Mouse (Mus musculus): ENCODE data around the gene Krtap4-6. TPM values are rescaled to one million over a fixed set of nuclear protein-coding genes. Genes with fewer than 3 reads are reported as not detected.
"Not testable (repeated sequence)": the region's sequence is repeated elsewhere in the genome, so short reads cannot be mapped to it uniquely, and the experiment has no call there.

Krtap4-6 gene
- not detected in 2 replicates for polyA plus RNA-seq (2015; fragmentation: Nextera tagmentation; extraction: Ambion mirVana)

DNA sequence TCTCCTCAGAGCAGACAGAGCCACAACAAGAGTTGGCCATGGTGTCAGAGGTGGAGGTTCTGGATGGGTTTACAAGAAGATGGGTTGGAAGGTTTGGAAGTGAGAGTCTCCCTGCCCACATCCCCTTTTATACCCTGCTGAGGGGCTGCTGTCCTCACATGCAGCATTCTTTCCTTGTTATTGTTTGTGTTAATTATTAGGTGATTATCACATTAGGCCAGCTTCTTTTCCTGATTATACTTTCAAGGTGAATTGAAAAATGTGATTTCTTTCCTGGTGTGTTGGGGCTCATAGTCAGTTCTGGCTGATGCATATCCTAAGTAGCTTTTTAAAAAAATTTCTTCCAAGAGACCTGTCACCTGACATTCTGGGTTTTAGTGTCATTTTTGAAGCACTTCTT lies at the start of gene Krtap4-6:
Gene Krtap4-6, minus strand, starts transcription at position 101 of the 400 bp plus-strand sequence.
- no peak for ATAC-seq (ENCODE audit: borderline replicate concordance, extremely low read depth, low FRiP score, low TSS enrichment)
- no peaks in the 10 kb centered on the region for H3K4me1 ChIP-seq
- no peaks in the 10 kb centered on the region for H3K9me3 ChIP-seq
- no peak within 1 kb of the TSS for H3K9ac ChIP-seq
- H3K4me2 ChIP-seq = no peak within 1 kb of the TSS
- H3K27ac ChIP-seq = no peak within 1 kb of the TSS
- no peak within 1 kb of the TSS for H3K4me3 ChIP-seq
- H3K27me3 ChIP-seq = no peaks in the 10 kb centered on the region
- no peaks in the 10 kb centered on the region for H3K36me3 ChIP-seq

DNA sequence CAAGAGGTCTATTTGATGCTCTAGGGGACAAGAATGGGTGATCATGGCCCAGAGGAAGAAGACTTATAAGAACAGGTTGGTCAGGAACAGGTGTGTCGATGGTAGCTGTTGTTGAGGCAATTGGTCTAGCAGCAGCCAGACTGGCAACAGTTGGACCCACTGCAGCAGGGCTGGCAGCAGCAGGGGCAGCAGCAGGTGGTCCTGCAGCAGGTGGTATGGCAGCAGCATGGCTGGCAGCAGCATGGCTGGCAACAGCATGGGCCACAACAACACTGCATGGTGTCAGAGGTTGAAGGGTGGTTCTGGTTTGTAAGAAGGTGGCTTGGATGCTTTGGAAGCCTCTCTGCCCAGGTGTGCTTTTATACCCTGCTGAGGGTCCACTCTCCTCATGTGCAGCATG lies 24.7 kb upstream of the Krtap4-6 start, which contains the start of gene Gm14190:
Gene Gm14190, minus strand, starts transcription at position 278 of the 400 bp plus-strand sequence.
- no peak within 1 kb of the TSS for H3K9ac ChIP-seq
- no peak for ATAC-seq (ENCODE audit: borderline replicate concordance, extremely low read depth, low FRiP score, low TSS enrichment)
- no peak within 1 kb of the TSS for H3K27ac ChIP-seq
- H3K36me3 ChIP-seq = no peaks in the 10 kb centered on the region
- 85% methylated on average over 1 of the region's 1 CpGs for WGBS
- no peak within 1 kb of the TSS for H3K4me2 ChIP-seq
- no peak within 1 kb of the TSS for H3K4me3 ChIP-seq
- no peaks in the 10 kb centered on the region for H3K4me1 ChIP-seq
- no peaks in the 10 kb centered on the region for H3K27me3 ChIP-seq
- H3K9me3 ChIP-seq = no peaks in the 10 kb centered on the region

DNA sequence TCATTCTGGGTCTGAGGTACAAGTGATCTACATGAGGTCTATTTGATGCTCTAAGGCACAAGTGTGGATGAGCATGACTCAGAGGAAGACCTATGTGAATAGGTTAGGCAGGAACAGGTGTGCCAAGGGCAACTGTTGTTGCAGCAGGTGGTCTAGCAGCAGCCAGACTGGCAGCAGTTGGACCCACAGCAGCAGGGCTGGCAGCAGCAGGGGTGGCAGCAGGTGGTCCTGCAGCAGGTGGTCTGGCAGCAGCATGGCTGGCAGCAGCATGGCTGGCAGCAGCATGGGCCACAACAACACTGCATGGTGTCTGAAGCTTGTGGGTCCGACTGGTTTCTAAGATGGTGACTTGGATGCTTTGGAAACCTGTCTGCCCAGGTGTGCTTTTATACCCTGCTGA lies 19.5 kb upstream of the Krtap4-6 start:
- not testable (repeated sequence) for ATAC-seq (ENCODE audit: borderline replicate concordance, extremely low read depth, low FRiP score, low TSS enrichment); H3K9ac ChIP-seq; H3K36me3 ChIP-seq; H3K4me1 ChIP-seq; H3K4me2 ChIP-seq; H3K27me3 ChIP-seq; H3K4me3 ChIP-seq; H3K9me3 ChIP-seq; H3K27ac ChIP-seq
- 50% methylated on average over 1 of the region's 1 CpGs for WGBS

DNA sequence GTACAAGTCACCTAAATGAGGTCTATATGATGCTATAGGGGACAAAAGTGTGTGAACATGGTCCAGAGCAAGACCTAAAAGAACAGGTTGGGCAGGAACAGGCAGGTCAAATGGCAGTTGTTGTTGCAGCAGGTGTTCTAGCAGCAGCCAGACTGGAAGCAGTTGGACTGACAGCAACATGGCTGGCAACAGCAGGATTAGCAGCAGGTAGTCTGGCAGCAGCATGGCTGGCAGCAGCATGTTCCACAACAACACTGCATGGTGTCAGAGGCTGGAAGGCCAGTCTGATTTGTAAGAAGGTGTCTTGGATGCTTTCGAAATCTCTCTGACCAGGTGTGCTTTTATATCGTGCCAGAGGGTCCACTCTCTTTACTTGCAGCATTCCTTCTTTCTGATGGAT lies 17.7 kb upstream of the Krtap4-6 start:
- no peak overlapping the region for H3K27ac ChIP-seq
- H3K4me1 ChIP-seq = no peaks in the 10 kb centered on the region
- 76% methylated on average over 2 of the region's 2 CpGs for WGBS
- H3K27me3 ChIP-seq = no peaks in the 10 kb centered on the region
- no peak overlapping the region for H3K4me3 ChIP-seq
- H3K9me3 ChIP-seq = no peaks in the 10 kb centered on the region
- H3K4me2 ChIP-seq = no peak overlapping the region
- H3K9ac ChIP-seq = no peak overlapping the region
- no peaks in the 10 kb centered on the region for H3K36me3 ChIP-seq
- no peak for ATAC-seq (ENCODE audit: borderline replicate concordance, extremely low read depth, low FRiP score, low TSS enrichment)

- H3K4me2 ChIP-seq = no peak overlapping the region
- WGBS = 82% methylated on average over 10 of the region's 10 CpGs
- no peak for ATAC-seq (ENCODE audit: borderline replicate concordance, extremely low read depth, low FRiP score, low TSS enrichment)
Measured at GRCm38 (mm10) chr11:99662802-99663201, 3.0 kb downstream of the Krtap4-6 start.

GRCm38 (mm10) chr11:99659256-99659655 lies 6.5 kb downstream of the Krtap4-6 start:
- Histone ChIP-seq H3K27ac (no peak overlapping the region), H3K4me2 (no peak overlapping the region), H3K9ac (no peak overlapping the region), H3K27me3 (no peaks in the 10 kb centered on the region), H3K9me3 (no peaks in the 10 kb centered on the region), H3K4me3 (no peak overlapping the region), H3K4me1 (no peaks in the 10 kb centered on the region), H3K36me3 (no peaks in the 10 kb centered on the region)
- ATAC-seq (ENCODE audit: borderline replicate concordance, extremely low read depth, low FRiP score, low TSS enrichment) = no peak
- WGBS = 82% methylated on average over 4 of the region's 4 CpGs

More at GRCm38 (mm10) chr11:99662802-99663201, 3.0 kb downstream of the Krtap4-6 start:
- Histone ChIP-seq H3K9me3 (no peaks in the 10 kb centered on the region), H3K36me3 (no peaks in the 10 kb centered on the region), H3K9ac (no peak overlapping the region), H3K4me3 (no peak overlapping the region), H3K4me1 (no peaks in the 10 kb centered on the region), H3K27ac (no peak overlapping the region), H3K27me3 (no peaks in the 10 kb centered on the region)

GRCm38 (mm10) chr11:99658467-99659010 lies 7.2 kb downstream of the Krtap4-6 start, which contains the start of gene Gm11563:
TSS of gene Gm11563 (minus strand) at chr11:99658960.
- WGBS = 52% methylated on average over 10 of the region's 10 CpGs
- H3K4me1 ChIP-seq; H3K4me2 ChIP-seq; ATAC-seq (ENCODE audit: borderline replicate concordance, extremely low read depth, low FRiP score, low TSS enrichment); H3K4me3 ChIP-seq; H3K9ac ChIP-seq; H3K27me3 ChIP-seq; H3K9me3 ChIP-seq; H3K36me3 ChIP-seq; H3K27ac ChIP-seq: not testable (repeated sequence)

DNA sequence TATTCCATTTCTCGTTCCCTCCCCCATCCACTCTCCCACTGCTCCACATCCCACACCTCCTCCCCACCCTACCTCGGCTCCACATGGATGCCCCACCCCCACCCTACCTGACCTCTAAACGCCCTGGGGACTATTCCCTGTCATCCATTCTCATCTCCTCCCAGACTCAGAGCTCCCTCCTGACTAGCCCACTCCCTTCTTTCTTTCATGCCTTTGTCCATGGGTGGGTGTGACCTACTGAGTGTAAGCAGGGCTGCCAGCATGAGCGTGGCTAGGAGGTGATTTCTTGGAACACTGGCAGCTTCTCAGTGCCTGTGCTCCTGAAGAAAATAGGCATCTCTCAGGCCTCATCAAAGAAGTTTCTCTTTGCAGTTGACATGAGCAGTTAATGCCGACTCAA lies 8.7 kb downstream of the Krtap4-6 start:
- no peak for ATAC-seq (ENCODE audit: borderline replicate concordance, extremely low read depth, low FRiP score, low TSS enrichment)

GRCm38 (mm10) chr11:99650136-99650535 lies 15.6 kb downstream of the Krtap4-6 start, which contains the start of gene Gm11555:
TSS of gene Gm11555 (minus strand) at chr11:99650236.
- Histone ChIP-seq H3K9me3 (no peaks in the 10 kb centered on the region), H3K9ac (no peak within 1 kb of the TSS), H3K4me2 (no peak within 1 kb of the TSS), H3K36me3 (no peaks in the 10 kb centered on the region), H3K27ac (no peak within 1 kb of the TSS), H3K4me1 (no peaks in the 10 kb centered on the region), H3K27me3 (no peaks in the 10 kb centered on the region), H3K4me3 (no peak within 1 kb of the TSS)
- WGBS = 79% methylated on average over 2 of the region's 2 CpGs
- no peak for ATAC-seq (ENCODE audit: borderline replicate concordance, extremely low read depth, low FRiP score, low TSS enrichment)

More for the DNA sequence above, 8.7 kb downstream of the Krtap4-6 start:
- no peaks in the 10 kb centered on the region for H3K9me3 ChIP-seq
- H3K9ac ChIP-seq = no peak overlapping the region
- H3K4me1 ChIP-seq = no peaks in the 10 kb centered on the region
- no peak overlapping the region for H3K4me3 ChIP-seq
- H3K27me3 ChIP-seq = no peaks in the 10 kb centered on the region
- H3K4me2 ChIP-seq = no peak overlapping the region
- H3K27ac ChIP-seq = no peak overlapping the region
- no peaks in the 10 kb centered on the region for H3K36me3 ChIP-seq
- whole genome bisulfite sequencing = 49% methylated on average over 5 of the region's 5 CpGs

DNA sequence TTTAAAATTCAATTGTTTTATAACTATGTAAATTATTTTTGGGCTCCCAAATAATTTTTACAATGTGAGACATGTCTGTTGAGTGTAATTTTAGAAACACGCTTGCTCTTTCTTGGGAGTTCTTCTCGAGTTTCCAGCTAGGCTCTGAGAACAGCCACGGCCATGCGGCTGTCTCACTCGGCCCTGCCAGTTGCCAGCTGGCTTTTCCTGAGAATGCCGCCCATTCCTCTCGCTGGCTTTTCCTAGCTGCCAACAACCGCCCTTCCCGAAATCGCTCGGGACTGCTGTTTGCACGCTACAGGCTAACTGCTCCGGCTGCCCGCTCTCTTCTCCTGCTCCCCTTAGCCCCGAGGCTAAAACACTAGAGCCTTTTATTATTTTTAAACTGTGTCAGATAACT lies 19.3 kb downstream of the Krtap4-6 start:
- Histone ChIP-seq H3K9ac (no peak overlapping the region), H3K9me3 (no peaks in the 10 kb centered on the region), H3K27me3 (no peaks in the 10 kb centered on the region), H3K4me2 (no peak overlapping the region), H3K4me3 (no peak overlapping the region), H3K4me1 (no peaks in the 10 kb centered on the region), H3K36me3 (no peaks in the 10 kb centered on the region), H3K27ac (no peak overlapping the region)
- WGBS = 81% methylated on average over 15 of the region's 15 CpGs
- no peak for ATAC-seq (ENCODE audit: borderline replicate concordance, extremely low read depth, low FRiP score, low TSS enrichment)

- ATAC-seq (ENCODE audit: borderline replicate concordance, extremely low read depth, low FRiP score, low TSS enrichment) = no peak
- H3K4me2 ChIP-seq = no peak overlapping the region
Measured at GRCm38 (mm10) chr11:99644351-99644750, 21.4 kb downstream of the Krtap4-6 start.

DNA sequence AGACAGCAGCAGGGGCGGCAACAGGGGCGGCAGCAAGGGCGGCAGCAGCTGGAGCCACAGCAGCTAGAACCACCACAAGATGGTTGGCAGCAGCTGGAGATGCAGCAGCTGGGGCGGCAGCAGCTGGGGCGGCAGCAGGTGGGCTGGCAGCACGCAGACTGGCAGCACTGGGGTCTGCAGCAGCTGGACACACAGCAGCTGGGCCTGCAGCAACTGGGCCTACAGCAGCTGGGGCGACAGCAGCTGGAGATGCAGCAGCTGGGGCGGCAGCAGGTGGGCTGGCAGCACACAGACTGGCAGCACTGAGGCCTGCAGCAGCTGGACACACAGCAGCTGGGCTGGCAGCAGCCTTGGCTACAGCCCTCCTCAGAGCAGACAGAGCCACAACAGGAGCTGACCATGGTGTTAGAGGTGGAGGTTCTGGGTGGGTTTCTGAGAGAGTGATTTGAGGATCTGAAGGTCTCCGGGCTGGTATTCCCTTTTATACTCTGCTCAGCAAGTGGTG lies 22.1 kb downstream of the Krtap4-6 start, which contains the start of gene Krtap4-7:
Gene Krtap4-7, minus strand, starts transcription at position 455 of the 505 bp plus-strand sequence.
- not testable (repeated sequence) for H3K4me1 ChIP-seq; H3K27ac ChIP-seq; H3K4me2 ChIP-seq; H3K9ac ChIP-seq; ATAC-seq (ENCODE audit: borderline replicate concordance, extremely low read depth, low FRiP score, low TSS enrichment); H3K9me3 ChIP-seq; H3K36me3 ChIP-seq; H3K27me3 ChIP-seq; H3K4me3 ChIP-seq
- 72% methylated on average over 9 of the region's 9 CpGs for WGBS

More at GRCm38 (mm10) chr11:99644351-99644750, 21.4 kb downstream of the Krtap4-6 start:
- Histone ChIP-seq H3K36me3 (no peaks in the 10 kb centered on the region), H3K4me3 (no peak overlapping the region), H3K27me3 (no peaks in the 10 kb centered on the region), H3K9ac (no peak overlapping the region), H3K4me1 (no peaks in the 10 kb centered on the region), H3K27ac (no peak overlapping the region), H3K9me3 (no peaks in the 10 kb centered on the region)
- 72% methylated on average over 3 of the region's 3 CpGs for WGBS

All from lung, embryonic 15.5 days (tissue).